Mouse (Mus musculus) adrenal gland (tissue): ENCODE data around the gene Accsl.

Experiments
- intact Hi-C: fragments of 180-260 bp; cut with DNase I; formaldehyde crosslinking; loops from one replicate; pipeline ENCODE4 v1.15.1; 2025
- long read RNA-seq, 2 experiments: library from polyadenylated mRNA; unstranded; transcript quantifications; one replicate each; pipeline ENCODE4 v2.0.0; 2020; ENCODE audit warnings: borderline replicate concordance in 1 of 2; ENCODE audit not compliant: insufficient replicate concordance in 1 of 2

Gene Accsl
- long read RNA-seq, experiment 1, partial matches to known transcripts = 0 of 1 reads
- long read RNA-seq, experiment 1, other reads (novel, unspliced or antisense) = 1 of 1 reads
- long read RNA-seq, experiment 2 = 0 reads

DNA sequence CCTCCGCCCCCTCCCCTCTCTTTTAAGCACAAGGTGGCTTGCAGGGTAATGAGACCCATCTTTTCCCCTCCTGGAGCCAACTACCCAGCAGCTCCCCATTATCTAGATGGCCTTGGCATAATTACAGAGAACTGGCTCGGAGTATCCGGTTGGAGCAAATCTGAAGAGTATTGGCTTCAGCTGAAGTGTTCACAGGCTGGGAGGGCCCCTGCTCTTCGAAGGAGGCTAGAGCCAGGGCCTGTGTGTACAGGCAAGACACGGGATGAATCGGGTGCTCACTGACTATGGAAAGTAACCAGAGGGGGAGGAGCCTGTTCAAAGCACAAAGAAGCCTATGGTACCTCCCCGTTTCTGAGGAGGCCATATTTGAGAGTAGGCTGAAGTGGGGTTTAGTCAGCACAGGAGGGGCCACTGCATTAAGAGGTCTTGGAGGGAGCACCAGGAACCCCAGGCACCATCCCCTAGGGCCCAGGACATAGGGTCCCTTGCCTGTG lies at the start of gene Accsl:
Gene Accsl (minus strand): TSS at position 51 of the 494 bp plus-strand sequence.
- intact Hi-C loops = no loop called here

DNA sequence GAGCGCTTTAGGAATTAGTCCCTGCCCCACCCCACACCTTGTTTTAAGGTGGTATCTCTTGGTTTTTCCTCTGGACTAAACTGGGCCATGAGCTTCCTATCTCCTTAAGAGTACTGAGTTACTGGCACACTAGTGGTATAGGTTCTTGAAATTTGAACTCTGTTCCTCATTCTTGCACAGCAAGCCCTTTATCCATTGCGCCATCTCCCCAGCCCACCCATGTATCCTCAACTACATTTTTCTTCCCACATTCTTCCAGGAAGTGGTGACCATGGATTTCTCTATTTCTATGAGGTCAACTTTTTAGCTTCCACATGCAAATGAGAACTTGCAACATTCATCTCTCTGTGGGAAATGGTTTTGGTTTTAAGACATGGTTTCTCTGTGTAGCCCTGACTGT lies 44.6 kb upstream of the Accsl start:
- intact Hi-C loops = no loop called here

DNA sequence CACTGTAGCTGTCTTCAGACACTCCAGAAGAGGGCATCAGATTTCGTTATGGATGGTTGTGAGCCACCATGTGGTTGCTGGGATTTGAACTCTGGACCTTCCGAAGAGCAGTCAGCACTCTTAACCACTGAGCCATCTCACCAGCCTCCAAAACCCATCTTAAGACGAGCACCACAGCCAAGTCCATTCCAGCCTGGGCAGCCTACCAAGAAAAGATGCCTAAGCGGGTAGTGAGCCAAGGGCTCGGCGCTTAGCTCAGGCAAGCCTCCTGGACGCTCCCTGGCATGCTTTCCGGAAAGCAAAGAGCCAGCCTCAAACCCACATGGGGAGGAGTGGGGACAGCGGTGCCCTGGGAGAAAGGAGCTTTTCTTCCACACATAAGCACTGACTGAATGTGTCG lies 43.0 kb upstream of the Accsl start:
- intact Hi-C loops = no loop called here

DNA sequence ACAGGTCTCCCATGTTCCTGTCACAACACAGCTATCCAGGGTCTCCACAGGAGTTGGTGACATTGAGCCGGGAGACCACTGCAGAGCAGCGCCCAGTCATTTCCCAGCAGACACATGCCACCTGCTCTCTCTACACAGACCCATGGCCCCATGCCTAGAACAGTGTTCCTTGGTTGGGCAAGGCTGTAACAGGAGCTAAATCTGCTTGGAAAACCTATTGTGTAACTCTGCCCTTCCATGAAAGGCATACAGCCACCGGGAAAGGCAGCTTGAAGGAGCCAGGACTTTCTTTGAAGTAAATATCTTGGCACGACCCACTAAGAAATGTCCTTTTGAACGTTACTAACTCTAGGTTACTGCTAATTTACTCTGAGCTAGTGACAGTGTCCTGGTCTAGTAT lies 40.8 kb upstream of the Accsl start:
- intact Hi-C loops = no loop called here

DNA sequence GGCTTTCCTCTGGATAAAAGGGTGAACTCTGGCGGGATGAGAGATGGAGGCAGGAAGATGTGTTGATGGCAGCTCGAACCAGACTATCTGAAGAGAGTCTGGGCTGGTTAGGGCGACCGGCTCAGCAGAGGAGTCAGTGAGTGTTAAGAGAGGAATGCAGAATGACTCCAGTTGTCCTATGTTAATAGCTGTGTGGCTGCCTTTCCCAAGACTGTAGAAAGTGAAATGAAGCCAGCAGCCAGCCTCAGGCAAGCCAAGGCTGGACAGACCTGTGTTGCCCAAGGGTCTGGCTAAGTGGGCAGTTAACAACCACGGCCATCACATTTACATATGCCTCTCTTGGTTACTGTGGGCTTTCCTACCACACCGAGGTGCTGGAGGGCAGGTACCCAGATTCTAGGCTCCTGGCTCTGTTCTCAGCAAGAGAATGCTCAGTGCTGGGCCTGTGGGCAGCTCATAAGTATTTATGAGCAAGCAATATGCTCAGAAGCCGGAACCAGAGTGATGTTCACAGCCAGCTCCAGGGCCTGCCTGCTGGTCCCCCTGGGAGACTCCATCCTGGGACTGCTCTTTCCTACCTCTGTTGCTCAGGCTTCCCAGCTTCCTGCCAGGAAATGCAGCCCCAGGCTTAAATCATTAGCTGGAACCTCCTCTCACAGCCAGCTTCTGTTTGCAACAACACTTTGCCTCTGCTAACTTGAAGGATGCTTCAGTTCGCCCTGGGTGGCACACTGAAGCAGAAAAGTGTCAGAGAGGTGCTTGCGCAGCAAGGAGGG lies 38.8 kb upstream of the Accsl start:
- intact Hi-C loops = no loop called here

DNA sequence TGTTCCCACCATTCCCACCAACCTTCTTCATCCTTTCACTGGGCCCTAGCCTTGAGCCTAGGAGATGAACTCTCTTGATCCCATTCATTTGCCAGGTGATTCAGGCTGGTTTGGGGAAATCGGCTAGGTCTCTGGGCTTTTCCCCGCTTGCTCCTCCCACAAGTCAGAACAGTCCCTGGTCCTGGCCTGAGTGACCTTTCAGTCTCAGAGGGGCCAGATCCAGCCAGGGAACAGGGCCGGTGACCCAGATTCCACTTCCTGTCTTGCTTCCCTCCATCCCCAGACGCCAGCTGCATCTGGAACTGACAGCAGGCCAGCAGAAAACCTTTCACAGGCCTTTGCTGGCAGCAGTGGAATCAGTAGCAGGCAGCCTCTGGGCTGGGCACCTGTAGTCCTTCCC lies 37.4 kb upstream of the Accsl start:
- intact Hi-C loops = no loop called here

DNA sequence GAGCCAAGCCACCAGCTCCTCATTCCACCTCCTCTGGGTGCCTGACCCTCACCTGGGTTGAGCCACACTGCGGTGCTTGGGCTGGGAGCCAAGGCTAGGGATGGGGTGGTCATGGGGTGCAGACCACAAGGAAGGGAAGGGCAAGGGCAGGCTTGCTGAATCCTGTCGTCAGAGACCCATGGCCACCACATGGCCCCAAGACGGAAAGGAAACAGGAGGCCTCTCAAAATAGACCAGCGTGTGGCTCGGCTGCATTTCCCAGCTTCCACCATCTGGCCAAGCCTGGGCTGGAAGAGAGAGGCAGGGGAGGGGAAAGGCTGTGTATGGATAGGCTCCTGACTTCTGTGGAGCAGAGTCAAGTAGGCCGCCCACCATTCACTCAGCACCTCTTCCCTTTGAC lies 34.5 kb upstream of the Accsl start:
- intact Hi-C loops = no loop called here

DNA sequence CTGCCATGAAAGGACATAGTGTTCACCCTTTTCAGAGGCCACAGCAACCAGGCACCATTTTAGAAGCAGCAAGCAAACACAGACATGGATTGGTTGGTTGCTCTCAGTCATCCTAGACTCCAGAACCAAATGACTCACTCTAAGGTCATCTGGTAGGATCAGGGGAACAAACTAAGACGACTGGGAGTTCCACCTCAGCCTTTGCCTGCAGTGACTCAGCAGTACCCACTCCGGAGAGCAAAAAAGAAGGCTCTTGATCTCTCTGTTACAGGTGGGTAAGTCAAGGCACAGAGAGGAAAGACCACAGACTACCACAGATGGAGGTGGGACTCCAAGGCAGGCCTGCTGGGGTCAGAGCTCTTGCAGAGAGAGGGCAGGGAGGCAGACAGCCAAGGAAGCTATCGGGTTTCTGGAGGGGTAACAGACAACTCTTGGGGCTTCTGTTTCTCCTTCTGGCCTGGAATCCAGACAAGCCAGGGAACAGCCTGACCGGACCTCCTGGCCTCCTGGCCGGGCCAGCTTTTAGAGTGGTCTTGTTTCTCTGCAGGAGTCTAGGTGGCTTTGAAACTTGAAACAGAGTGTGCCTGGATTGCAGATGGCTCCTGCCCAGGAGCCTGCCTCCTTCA lies 33.8 kb upstream of the Accsl start:
- intact Hi-C loops = no loop called here

DNA sequence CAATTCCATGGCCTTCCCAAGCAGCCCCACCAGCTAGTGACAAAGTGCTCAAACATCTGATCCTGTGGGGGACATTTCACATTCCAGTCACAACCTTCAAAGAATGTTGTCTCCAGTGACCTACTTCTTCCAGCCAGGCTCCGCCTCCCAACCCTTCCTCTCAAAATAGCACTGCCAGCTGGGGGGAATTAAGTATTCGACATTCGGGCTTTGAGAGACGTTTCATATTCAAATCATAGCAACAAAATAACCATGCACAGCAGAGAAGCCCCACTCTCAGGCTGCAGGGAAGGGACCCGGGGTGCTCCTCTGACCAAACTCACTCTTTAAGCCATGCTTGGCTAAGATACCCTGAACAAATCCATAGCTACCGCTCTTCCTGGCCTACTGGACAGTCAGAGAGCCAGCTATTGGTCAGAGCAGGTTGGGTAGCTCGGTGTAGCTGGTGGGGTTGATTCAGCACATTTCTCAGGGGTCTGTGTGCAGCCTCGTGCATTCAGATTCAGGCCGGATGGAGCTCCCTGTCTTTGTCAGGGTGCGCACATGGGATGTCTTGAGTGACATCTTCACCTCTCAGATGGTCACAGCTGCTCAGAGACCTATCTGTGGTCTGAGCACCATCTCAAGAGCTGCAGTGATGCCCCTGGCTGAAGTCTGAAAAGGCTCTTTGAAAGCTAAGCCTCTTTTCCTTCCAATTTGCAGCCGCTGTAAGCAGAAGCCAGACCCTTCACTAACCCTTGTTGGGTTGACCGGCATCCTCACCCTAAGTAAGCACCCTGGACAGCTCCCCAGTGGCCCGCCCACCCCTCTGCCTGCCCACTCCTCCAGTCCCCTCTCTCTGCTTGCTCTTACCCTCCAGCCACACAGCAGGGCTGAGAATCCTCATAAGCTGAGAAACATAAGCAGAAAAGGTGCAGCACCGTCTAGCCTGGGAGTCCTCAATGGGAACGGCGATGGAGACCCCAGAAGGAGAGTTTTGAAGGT lies 30.7 kb upstream of the Accsl start:
- intact Hi-C loops = no loop called here

DNA sequence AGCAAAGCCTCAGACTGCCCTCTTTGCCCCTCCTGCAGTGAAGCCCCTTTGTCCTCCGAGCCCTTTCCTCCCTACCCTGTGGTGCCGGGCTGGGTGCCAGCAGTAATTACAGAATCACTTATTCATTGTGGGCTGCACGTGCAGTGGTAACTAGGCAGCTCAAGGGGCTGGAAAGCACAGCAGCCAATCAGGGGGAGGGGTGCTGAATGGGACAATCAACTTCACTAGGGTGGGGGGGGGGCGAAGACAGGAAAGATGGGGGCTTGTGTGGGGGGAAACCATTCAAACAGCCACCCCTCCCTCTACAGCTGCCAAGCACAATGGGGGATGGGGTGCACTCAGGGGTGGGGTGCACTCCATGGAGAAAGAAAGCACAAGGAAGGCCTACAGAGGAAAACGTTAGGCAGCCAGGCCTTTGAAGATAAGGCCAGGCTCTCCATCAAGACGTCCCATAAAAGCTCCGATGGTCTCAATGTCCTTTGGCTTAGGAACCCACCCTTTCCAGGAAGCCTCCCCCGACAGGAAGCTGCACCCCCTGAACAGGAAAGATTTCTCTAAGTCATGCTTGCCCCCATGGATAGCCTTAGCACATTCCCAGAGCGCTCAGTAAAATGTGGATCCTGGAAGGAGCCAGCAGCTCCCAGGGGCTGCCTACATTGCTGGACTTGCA lies 22.8 kb upstream of the Accsl start:
- intact Hi-C loops = no loop called here

DNA sequence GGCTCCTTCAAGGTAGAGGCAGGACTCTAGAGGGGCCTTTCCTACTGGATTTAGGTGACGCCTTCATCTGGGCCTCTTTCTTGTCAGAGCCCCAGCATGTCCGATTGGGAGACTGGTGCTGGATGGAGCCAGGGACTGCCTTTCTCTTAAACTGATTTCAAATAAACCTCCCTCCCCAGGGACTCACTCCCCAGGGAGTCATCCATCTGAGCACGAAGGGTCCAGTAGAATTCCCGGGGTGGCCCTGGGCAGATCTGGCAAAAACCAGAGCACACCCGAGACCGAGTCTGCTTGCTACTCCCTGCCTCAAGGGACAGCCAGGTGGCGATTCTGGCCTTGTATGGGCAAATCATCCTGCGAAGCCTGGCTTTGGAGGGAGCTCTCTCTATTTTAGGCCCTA lies 21.2 kb upstream of the Accsl start:
- intact Hi-C loops = no loop called here

DNA sequence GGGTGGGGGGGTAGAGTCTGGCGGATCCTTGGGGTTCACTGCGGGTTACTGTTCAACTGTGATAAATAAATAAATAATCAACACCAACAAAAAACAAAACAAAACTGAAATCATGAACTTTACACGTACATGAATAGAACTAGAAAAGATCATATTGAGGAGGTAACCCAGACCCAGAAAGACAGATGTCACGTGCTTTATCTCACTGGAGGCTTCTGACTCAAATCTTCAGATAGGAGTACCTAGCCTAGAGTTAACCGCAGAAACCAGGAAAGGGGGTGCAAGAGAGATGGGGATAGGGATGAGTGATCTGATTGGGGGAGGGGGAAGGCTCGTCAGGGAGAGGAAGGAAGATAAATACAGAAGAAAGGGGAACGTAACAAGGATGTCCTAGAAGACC lies 20.1 kb upstream of the Accsl start:
- intact Hi-C loops = no loop called here

DNA sequence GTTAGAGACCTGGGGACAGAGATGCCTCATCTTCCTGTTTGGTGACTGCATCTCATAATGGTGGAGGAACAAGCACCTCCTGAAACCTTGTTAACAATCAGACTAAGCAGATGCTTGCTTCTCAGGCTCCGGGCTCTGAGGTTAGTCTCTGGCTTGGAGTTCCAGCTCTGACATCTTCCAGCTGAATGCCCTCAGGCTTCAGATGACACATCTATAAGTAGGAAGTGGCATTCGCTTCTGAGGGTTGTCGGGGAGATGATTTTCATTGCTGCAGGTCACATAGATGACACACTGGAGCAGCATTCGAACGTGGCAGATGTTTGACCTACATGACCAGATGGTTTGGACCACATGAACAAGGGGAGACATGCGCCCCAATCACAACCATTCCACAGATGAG lies 19.4 kb upstream of the Accsl start:
- intact Hi-C loops = no loop called here

DNA sequence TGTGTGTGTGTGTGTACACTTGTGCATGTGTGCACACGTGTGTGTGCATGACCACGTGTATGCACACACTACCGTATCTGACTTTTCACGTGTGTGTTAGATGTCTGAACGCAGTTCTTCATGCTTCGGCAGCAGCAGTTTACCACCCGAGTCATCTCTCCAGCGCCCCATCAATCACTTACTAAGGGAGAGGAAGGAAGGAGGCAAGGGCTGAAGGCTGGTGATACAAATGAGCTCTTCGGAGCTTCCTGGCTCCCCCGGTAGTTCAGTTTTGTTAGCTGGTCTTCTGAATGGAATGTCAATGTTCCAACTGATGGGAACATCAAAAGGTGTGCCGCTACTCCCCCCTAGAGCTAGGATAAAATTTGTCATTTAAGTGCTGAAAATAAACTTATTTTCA lies 18.3 kb upstream of the Accsl start:
- intact Hi-C loops = no loop called here

DNA sequence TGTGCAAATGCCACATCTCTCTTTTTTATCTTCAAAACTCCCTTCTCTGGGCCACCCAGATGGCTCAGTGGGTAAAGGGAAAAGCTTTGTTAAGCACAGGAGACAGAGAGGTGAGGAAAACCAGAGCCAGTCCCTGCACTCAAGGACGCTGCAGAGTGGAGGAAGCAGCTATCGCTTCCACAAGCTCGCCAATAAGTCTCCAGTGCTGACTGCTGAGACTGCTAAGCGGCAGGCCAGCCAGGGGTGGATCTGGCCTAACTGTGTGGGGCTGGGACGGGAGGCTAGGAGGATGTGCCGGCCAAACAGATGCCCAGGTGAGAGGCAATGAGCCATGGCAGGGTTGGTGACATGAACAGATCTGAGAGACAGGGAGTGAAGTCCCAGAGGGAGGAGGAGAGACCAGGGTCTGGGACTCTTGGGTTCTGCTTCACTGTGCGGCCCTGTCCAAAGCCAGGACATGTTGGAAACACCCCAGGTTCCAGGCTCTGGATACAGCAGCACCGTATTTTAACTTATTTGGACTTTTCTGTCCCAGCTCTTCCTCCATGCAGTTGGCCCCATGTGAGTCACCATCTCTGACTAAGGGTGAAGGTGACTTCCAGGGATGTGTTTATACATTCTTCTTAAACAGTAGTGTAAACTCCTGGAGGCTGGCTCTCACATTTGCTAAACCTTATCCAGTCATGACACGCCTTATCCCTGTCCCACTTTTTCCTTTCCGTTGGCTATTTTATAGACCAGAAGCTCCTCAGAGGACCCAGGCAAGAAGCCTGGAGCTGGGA lies 17.2 kb upstream of the Accsl start:
- intact Hi-C loops = no loop called here

DNA sequence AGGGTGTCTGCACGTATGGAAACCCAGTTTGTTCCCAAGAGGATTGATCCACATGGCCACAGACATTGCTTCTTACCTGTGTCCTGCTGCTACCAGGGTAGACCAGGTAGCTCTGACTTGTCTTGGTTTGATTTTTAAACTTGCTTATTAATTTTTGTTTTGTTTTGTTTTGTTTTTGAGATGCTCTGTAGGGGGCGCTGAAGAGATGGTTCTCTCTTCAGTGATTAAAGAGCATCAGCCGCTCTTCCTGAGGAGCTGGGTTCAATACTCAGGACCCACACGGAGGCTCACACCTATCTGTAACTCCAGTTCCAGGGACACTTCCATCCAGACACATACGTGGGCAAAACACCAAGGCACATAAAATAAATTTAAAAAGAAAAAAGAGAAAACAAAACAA lies 14.1 kb upstream of the Accsl start:
- intact Hi-C loops = loop anchor here (5.0 kb wide), 1 partner anchor 74 kb away; the partner anchor contains the start of gene Gm13889

DNA sequence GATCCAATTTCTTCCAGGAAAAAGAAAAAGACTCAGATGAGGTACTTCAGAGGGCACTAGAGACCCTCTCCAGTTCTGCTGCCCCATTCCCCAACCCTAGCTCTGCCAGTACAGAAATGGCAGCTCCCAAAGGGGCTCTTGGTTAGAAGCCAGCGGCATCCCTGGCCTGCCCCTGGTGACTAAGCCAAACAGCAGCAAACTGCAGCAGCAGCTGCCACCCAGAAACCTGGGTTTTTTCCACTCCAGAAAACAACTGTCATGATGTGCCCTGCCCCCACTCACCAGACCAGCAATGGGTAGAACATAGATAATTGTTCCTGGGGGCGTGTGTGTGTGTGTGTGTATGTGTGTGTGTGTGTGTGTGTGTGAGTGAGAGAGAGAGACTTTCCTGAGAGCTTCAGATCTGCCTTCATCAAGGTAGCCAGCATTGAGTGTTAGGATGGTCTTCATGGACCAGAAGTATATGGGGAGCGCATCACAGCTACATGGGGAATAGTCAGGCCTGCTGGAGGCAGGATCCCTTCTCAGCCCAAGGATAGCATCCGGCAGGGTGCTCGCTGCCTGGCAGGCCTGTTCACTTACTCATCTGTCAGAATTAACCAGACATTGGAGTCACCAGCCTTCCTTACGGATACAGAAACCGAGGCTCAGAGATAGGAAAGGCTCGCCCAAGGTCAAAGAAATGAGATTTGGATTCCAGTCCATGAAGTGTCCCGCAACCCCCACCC lies 12.8 kb upstream of the Accsl start:
- intact Hi-C loops = loop anchor here (5.0 kb wide), 1 partner anchor 75 kb away; the partner anchor contains the start of gene Gm13889

DNA sequence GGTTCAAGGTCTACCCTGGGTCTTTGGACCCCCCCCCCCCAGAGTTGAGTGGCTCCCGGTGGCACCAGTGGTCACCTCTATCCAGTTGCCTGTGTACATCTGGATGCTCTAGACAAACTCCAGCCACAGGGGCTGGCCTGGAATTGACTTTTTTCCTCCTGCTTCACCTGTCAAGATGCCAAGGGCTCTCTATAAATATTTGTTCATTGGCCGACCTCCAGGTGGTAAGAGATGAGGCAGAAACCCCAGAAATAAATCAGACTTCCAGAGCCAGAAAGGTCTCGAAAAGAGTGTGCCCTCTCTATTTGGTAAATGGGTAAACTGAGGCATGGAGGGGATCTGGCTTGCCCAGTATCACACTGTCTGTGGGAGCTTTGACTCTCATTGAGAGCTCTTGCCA lies 12.0 kb upstream of the Accsl start:
- intact Hi-C loops = loop anchor here (5.0 kb wide), 1 partner anchor 76 kb away; the partner anchor contains the start of gene Gm13889

DNA sequence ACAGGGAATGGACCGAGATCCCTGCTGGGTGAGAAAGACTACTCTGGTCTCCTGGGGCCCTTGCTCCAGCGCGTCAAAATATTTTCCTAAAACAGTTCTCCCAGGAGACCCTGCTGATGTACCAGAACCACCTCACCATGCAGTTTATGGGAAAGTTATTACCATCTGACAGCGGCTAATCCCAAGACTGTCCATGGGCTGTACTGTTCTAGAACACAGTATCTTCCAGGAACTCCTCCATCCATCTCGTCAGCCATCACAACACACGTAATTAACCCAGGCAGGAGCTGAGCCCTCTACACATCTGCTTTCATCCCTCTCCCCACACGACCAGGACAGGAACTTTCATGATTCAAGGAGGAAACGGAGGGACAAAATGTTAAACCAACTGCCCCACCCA lies 11.5 kb upstream of the Accsl start:
- intact Hi-C loops = loop anchor here (5.0 kb wide), 1 partner anchor 77 kb away; the partner anchor contains the start of gene Gm13889
